Mouse (Mus musculus) granulocyte monocyte progenitor cell, adult 5-6 weeks (primary cell): ENCODE data around the gene Icos. TPM values are rescaled to one million over a fixed set of nuclear protein-coding genes. Genes with fewer than 3 reads are reported as not detected.

Source experiments
- ATAC-seq: replicated peaks from 2 replicates; pipeline ENCODE4 v1.8.0; 2016; ENCODE audit warnings: mild to moderate bottlenecking, moderate TSS enrichment, inconsistent platforms; ENCODE audit not compliant: poor library complexity, severe bottlenecking
- total RNA-seq, 2 experiments: library from RNA; stranded (forward) in 1 of 2; stranded (reverse) in 1 of 2; fragments of 200-712, 200-1000 nt in 1 of 2; fragments of >200 nt in 1 of 2; fragmentation: Nextera tagmentation in 1 of 2; gene quantifications; 2 replicates each; pipeline ENCODE4 v1.2.3; 2014 to 2017

The Icos gene
- total RNA-seq (2014; fragmentation: Nextera tagmentation) (not detected in 2 replicates), total RNA-seq (2017) (not detected in 2 replicates)

DNA sequence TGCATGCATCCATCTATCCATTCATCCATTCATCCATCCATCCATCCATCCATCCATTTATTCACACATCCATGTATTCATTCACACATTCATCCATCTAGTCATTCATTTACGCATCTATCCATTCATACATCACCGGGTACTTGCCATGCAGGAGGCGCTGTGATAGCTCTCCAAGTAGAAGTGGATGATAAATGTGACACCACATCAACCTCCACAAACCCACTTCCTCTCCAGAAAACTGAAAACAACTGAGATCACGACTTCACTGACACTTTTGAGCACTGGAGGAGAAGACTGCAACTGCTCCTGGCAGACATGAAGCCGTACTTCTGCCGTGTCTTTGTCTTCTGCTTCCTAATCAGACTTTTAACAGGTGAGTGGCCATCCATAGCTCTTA, at the start of gene Icos:
Gene Icos, plus strand, starts transcription at position 287 of the 400 bp plus-strand sequence.
- ATAC-seq = no peak

DNA sequence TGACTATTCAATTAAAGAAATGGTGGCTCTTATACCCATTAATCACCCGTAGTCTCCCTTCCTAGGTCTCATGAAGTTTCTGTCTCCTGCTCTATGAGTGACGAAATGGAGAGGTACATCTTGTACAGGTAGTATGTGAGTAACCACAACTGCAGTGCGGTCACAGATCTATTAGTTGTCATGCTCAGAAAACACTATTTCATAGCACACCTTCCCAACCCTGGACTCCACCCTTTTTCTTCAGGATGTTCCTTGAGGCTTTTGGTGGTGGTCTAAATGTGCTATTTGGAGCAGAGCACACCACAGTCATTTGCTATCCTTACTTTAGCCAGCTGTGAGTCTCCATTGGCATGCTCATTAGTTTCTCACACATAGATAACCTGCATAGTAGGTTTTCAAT, 48.7 kb upstream of the Icos start:
- no peak for ATAC-seq

DNA sequence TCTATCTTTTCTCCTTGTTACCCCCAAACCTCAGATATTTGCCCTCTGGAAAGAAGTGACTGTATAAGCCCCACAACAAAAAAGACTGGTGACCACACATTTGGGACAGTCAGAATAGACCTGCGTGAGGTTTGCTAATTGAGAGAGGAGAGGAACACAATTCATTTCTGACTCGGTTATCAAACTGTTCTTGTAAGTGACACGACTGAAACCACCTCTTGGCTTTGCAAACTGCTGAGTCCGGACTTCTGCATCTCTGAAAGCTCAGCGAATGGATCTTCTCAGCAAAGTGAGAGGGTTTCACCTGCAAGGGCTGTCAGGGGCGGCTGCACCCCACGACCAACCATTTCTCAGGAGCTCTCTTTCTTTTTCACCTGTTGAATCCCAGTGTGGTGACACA, 47.3 kb upstream of the Icos start:
- no peak for ATAC-seq

DNA sequence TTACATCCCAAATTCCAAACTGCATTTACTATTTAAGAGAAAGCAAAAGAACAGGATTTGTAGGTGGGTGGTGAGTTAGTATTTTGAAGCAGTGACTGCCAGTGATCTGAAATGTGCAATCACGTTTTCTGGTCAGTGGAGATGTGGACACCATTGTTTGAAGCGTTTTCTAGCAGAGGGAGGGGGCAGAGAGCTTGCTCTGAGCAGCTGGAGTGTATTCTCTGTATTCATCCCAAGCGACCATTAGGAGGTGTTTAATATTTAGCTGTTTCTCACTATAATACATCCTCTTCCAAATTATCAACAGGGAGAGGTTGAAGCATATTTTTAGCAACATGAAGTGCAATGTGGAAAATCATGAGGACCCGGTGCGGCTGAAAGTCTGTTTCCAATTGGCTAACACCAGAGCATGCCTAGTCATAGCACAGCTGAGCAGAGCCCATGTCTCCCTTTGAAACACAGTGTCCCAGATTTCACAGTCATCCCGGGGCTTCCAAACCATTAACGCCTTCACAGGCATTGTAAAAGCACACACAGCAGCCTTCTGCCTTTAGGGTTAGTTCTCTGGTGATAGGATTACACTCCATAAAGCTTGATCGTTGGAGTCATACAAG, 41.7 kb upstream of the Icos start:
- ATAC-seq = no peak

DNA sequence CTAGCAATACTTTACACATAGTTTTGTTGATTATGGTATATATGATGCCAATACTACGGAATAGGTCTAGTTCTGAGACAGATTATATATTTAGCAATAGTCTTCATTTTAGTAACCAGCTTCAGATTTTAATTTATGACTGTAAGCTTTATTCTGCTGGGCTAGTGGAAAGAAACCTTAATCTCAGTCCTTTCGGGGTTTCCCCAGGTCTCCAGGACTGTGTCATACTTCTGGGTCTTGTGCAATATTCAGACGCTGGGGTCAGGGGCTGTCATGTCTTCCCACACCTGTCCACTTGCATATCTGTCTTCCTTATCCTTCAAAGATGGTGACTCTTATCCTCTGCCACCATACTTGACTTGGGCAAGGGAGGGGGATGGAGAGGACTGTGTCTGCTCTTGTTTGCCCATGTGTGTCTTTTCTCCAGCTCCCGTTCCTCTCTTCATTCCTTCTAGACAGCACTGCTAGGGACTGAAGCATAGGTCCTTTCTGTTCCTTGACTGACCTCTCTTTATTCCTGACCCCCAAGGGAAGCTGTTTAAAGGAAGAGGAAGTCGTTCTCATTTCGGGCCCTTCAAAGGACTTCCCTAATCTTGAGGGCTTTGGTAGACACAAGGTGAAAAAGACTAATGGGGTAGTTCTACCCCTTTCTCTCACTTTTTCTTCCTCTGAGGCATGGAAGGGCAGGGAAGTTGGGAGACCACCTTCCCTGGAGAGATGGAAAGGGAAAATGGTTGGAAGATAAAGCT, 40.6 kb upstream of the Icos start:
- ATAC-seq = peak; percentile 69

DNA sequence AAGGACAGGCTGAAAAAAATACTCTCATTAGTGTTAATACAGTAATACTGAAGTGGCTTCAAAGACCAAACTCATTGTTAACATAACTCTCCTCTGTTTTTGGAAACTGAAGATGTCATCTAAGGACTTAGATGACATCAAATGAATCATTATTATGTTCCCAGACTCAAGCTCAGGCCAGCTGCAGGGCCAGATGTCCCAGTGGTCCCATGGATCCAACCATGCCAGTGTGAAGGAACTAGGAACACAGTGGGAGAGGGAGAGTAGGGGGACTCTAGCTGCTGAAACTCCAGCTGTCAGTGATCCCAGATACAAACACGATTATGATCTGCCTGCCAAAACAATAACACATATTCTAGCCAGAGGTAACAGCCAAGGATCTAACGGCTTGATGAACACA, 39.5 kb upstream of the Icos start:
- no peak for ATAC-seq

DNA sequence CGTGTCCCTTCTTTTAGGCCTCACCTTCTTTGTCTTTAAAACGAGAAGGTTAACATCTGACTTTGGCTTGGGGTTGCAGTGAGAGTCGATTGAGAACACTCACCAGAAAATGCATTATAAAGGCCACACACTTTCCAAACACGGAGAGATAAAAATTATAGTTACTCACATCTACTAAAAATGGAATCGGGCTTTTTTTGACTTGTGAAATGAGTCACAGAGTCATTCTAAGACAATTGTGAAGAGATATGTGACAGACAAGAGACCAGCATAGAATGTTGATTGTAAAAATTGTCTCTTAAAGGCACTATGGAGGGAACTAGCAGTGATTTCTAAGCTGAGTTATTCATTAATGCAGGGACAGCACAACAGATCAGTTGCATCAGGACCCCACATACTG, 38.8 kb upstream of the Icos start:
- ATAC-seq = no peak

DNA sequence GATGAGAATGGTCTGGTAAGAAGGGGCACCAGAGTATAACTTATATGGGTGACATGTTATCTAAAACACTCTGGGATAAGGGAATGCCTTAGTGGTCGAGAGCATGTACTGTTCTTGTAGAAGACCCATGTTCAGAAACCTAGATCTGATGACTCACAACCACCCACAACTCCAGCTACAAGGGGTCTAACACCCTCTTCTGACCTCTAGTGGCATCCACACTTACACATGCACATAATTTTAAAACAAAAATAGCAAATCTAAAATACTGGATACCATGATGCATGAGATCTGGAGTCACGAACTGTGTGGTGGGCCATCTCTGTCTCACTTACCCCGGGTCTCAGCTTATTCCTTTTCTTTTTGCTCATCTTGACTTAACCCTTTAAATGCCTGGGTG, 37.7 kb upstream of the Icos start:
- no peak for ATAC-seq

DNA sequence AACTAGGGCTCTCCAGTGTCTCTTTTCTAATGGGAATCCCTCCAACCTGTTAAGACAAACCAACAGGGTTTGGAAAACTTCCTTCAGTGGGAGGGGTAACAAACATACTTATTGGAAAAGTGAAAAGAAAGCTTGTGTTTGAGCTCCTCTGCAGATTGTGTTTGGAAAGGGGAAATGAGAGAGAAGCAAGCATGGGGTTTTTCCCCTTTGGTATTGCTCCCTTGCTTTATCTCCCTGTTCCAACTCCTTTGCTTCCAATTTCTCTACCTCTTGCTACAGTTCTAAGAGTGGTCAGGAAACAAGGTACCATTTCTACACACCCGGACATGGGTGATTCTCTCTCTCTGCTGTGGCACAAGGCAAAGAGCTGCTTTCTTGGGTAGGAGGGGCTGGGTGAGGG, 37.1 kb upstream of the Icos start:
- peak; percentile 61 for ATAC-seq

DNA sequence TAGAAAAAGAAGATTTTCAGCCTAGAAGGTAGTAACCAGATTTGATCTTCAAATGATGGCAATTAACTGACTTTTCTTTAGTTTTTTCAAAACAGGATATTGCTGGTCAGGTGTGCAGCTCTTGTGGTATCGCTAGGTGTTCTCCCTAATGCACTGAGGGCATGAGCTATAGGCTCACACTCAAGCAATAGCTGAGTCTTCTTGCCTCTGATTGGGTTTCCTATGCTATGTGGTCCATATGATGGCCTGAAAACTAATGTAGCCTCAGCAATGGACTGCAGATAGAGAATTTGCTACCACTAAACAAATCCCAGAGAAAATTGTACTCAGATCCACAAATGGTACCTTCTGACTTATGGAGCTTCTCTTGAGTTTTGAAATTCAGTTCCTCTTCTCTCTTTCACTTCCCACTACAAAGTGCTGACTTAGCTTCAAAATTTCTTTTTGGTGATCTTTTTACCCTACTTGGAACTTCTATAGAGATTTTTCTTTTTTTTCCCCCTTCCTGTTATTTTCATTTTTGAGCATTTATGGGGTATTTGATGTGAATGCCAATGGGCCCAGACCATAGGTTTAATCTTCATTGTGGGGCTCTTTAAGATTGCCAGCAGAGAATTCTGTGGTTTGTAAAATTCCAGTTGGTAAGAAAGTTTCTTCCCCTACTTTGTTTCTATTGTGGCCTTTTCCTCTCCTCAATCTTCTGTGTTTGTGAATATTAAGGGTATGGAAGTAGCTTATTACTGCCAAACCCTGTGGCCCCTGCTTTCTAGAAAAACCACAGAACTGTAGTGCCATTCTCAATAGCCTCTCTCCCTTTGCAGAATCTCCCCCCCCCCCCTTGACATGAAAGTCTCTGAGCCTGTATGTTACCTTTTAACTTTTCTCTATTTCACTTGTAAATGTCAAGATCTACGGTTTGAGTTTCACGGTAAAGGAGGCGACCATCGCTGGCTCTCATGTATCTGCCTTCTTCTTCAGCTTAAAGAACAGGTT, 36.4 kb upstream of the Icos start:
- peak; percentile 51 for ATAC-seq

DNA sequence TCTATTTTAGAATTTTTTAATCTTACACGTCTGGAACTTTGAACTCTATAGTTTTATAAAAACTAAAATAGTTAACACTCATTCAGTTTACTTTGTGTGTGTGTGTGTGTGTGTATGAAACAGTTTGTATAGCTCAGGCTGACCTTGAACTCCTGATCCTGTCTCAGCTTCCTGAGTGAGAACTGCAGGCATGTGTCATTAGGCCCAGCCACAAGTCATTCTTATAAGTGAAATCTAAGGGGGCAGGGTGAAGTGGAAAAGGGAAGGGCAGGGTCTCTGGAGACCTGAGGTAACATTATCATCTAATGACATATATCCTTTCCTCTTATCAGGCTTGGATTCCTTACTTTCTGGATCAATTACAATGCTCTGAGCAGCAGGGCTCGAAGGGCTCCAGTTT, 34.8 kb upstream of the Icos start:
- ATAC-seq = no peak

DNA sequence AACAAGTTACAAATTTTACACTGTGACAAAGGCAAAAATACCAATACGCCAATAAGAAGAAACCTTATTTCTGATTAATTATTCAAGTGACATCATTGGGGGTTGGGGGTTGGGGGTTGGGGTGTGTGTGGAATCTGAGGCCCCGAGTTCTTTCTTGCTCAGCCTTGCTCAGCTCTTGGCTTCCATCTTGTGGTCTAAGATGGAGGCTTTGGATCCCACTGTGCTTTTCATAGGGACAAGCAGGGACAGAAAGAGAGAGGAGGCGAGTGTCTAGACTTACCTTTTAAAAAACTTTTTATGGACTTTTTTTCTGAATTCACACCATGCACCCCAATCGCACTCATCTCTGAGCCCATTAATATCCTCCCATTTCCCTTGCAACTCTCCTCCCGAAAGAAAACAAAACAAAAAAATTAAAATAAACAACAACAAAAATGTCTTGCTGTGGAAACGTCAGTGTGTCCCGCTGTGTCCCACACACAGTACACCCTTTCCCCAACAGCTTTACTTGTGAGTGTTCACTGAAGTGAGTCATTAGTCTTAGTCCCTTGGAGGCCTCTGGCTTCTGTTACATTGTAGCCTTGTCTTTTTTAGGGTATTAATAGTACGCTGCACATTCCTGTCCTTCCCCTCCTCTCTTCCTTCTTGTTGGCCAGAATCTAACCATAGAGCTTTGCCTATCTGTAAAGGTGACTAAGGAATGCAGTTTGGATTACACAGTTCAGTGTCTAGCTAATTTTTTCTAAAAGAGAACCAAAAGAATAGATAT, 31.9 kb upstream of the Icos start:
- no peak for ATAC-seq

DNA sequence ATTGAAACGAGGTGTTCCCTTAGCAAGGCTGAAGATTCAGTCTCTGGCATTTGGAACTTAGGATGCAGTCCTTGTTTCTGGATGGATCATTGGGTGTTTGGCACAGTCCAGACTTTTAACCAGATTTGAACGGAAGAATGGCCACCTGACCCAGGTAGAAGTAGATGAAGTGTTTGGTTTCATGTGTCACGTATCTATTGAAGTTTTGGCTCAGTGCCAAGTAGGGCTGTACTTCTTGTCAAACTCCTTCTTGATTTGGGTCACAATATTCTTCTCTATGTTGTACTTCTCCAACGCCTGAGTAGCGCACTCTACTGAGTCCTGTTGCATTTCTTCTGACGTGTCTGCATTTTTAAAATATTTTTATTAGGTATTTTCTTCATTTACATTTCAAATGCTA, 29.6 kb upstream of the Icos start:
- ATAC-seq = no peak

DNA sequence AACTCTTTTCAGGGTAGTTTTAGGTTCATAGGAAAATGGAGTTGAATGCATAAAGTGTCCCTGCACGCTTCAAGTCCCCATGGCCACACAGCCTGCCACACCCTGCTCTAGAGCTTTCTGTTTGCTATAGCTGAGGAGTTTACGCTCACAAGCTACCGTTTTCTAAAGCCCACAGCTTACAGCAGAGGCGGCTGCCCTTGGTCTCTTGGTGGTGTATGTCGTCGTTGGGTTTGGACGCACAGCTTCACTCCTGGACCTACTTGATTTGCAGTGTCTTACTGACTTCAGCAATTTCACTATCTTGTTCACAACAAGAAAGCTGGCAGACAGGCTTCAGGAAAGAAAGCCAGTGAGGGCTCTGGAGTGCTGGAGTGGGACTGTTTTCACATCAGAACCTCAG, 24.8 kb upstream of the Icos start:
- no peak for ATAC-seq

DNA sequence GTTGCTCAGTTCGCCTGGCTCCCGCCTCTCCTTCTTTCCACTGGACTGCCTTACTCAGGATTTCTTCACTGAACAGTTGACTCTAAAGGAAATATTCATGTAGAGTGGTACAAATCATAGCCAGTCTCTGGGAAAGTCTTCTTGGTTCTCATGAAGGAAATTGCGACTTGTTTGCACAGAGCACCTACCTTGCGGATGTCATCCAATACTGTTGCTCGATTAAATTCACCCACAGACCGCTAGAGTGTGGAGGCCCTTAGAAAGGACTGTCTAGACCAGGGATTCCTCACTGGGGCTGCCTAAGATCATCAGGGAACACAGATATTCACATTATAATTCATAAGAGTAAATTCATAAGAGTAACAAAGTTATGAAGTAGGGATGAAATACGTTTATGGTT, 24.0 kb upstream of the Icos start:
- no peak for ATAC-seq

DNA sequence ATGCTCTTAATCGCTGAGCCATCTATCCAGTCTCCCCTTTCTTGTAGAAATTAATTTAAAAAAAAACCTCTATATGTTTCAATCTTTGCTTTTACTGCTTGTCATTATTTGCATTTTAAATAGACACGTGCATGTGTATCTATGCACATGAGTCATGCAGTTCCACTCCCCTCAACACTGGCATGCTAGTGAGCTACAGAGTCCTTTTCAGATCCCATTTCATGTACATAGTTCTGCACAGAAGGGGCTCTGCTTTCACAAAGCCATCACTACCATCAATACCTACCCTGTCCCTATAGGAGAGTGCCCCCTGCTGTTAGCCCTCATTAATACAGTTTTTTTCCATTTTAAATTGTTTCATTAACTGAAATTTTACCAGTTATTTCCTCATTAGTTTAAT, 23.0 kb upstream of the Icos start:
- peak; percentile 70 for ATAC-seq

DNA sequence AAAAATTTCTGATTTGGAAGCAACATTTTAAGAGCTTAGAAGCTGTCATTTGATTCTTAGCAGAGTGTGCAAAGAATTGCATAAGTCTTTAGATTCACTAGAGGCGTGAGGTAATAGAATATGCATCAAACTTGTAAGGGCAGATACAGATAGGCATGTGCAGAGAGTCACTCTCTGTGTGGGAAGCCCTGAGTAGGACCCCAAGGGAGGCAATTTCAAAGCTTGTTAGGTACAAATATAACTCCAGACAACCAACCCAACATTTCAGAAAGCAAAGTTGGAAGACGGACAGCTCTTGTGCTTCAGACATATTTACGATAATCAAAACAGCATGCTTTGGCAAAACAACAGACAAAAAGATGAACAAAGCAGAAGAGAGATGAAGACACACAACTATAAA, 22.5 kb upstream of the Icos start:
- ATAC-seq = no peak

DNA sequence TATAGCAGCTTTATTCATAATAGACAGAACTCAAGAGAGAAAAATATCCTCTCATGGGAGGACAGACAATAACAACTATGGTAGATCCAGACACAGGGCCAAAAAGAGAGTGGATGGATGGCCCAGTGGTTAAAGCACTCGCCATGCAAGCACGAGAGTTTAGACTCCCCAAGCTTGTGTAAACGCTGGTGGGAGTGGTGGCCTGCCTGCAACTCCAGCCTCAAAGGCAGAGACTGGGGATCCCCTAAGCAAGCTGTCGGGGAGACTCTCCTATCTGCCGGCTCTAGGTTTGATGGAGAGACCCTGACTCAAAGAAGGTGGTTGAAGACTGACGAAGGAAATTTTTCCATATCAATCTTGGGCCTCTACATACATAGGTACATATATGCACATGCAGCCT, 21.5 kb upstream of the Icos start:
- no peak for ATAC-seq

DNA sequence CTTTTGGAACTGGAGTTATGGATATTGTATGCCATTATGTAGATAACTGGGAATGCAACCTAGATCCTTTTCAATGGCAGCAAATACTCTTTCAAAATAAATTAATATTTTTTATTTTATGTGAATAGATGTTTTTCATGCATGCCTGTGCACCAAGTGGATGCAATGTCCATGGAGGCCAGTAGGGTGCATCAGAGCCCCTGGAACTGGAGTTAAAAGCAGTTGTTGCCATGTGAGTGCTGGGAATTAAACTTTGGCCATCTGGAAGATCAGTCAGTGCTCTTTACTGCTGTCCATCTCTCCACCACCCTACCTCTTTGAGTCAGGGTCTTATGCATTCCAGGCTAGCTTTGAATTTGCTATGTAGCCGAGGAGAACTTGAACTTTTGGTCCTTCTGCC, 19.4 kb upstream of the Icos start:
- ATAC-seq = no peak

DNA sequence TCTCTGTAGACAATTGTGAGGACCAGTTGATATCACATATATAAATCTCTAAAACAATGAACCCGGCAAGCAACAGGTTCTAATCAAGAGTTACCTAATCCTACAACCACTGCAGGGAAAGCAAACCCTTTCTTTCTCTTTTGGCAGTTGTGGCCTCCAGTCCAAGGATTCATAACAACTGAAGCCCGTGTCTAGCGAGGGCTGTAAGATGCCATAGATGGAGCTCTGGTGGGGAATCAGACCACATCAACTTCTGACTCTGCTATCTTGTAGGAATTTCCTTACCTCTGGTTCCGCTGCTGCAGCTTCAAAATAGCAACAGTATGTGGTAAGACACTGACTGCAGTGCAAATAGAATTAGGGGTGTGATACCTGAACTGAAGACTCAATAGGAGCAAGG, 18.5 kb upstream of the Icos start:
- ATAC-seq = no peak
